Mouse (Mus musculus) cerebellum, postnatal 14 days (tissue): ENCODE measurements around the gene Cltb.
A peak's percentile ranks its signal among the peaks of the same experiment; 100 is the strongest.

Experiments
- DNase-seq, 2 experiments: peaks; one replicate each; pipeline ENCODE4 v3.0.0; 2021; ENCODE audit warnings: mixed read lengths in 2 of 2

Gene Cltb

DNA sequence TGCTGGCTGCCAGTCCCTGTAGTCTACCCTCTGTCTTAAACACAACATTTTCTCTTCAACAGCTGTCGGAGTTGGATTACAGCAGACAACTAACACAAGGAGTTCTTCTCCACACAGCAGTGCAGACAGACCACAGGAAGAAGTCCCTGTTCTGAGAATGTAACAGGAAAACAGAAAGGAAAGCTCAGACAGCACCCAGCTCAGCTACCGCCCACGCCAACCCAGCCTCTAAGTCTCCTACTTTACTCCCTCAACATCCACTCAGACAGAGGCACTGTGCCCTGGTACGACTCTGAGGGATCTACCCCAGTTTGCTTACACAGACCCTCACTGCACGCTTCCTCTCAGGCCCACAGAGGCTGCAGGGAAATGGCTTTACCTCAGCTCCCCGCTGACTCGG lies 50.5 kb downstream of the Cltb start:
- DNase-seq: no peak

DNA sequence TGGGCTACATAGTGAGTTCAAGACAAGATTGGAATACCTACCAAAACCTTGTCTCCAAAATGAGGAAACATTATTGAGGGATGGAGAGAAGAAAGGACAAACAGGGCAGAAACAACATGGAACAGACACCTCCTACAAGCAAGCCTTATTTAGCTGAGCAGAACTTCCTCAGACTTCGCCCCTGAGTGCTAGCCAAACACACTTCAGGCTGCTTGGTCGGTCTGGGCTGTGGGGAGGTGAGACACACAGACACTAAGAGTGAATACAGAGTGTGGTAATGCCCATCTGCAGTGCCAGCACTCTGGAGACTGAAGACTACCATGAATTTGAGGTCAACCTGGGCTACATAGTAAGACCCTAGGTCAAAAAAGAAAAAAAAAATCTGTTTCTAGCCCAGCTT lies 51.5 kb downstream of the Cltb start:
- DNase-seq: no peak

DNA sequence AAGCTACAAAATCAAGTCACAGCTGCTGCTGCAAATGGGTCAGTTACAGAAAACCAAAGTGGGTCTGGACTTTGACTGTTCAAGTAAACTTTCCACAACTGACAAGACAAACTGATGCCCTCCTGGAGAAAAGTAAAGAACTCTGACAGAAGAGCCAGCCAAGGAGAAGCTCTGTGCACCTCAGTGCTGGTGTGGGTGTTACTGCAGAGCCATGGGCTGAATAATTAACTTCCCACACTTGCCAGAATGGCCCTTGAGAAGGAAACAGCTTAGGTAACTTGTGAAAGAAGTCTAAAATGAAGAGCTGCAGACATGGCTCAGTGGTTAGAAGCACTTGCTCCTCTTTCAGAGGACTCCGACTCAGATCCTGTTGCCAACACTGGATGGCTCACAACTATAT lies 53.5 kb downstream of the Cltb start:
- DNase-seq: no peak

DNA sequence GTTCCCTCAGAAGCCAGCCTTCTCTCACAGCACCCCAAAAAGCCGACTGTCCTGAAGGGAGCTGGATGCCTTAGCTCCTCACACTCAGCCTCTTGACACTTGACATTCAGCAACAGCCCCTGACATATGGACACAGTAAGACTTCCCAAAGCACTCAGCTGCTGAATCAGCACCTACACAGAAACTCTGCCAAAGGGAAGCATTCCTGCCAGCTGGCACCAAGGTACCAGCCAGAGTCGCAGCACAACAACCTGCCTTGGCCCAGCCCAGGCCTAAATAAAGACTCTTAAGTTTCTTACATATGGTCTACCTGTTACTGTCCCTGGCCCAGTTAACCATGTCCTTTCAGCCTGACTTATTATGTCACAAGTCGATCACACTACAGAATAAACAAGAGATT lies 54.3 kb downstream of the Cltb start:
- DNase-seq: peak; percentile 94 to 96

DNA sequence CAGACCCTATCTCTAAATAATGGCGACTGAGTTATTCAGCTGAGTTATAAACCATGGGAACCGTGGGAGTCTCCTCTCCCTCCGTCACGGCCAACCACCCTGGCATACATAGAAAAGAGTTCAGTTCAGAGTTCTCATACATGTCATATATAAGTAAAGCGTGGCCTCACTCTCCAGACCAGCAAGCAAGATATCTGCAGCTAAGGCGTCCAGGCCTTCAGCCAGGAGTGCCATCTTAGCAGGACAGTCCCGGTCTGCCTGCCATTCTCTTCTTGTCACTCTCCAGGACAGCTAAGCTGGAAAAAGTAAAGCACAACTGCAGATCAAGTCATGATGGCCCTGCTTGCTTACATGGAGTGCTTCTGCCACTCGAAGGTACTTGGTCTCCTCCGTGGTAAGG lies 55.0 kb downstream of the Cltb start:
- no peak for DNase-seq

DNA sequence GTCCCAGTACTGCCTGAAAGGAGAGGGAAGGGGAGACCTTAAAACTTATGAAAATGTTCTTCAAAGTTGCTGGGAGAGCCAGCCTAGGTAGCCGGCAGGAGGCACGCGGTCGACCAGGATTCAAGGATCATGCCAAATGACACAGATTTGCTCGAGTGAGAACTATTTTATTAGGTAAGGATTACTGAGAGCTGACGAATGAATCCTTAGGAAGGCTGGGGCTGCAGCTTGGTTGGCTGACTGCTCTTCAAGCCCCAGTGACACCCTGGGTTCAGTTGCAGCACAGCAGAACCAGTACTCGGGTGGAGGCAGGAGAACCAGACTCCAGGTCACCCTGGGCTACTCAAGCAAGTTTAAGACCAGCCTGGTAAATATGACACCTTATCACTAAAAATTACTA lies 63.1 kb downstream of the Cltb start:
- DNase-seq: no peak
